Mouse (Mus musculus) neural tube, postnatal 0 days (tissue): ENCODE data around the gene Cyp39a1. TPM values are rescaled to one million over a fixed set of nuclear protein-coding genes. Genes with fewer than 3 reads are reported as not detected.

Experiments
- polyA plus RNA-seq: library from polyadenylated mRNA; unstranded; fragments of >200 nt; fragmentation: Nextera tagmentation; extraction: Ambion mirVana; gene quantifications from 2 replicates; pipeline ENCODE4 v1.2.1, GENCODE M21; 2015

The Cyp39a1 gene
- 8.9 and 9.4 TPM in 2 replicates for polyA plus RNA-seq

GRCm38 (mm10) chr17:43667290-43667843 lies at the start of gene Cyp39a1:
Gene Cyp39a1 (plus strand): TSS chr17:43667425.

GRCm38 (mm10) chr17:43629496-43630426 lies 37.5 kb upstream of the Cyp39a1 start, which contains the start of gene Tdrd6:
Gene Tdrd6 (minus strand): TSS chr17:43630299.

GRCm38 (mm10) chr17:43666576-43667289 lies 492 bp upstream of the Cyp39a1 start, which contains the start of gene Slc25a27:
Gene Slc25a27 (minus strand): TSS chr17:43667214.

Other genes starting within 250 kb of the Cyp39a1 start
- gene Mep1a, start 164.6 kb upstream of the Cyp39a1 start, polyA plus RNA-seq = 0.08 TPM in 2 replicates
- gene Ankrd66, start 123.8 kb upstream of the Cyp39a1 start, polyA plus RNA-seq = 0.68 and 0.93 TPM in 2 replicates
- gene Pla2g7, start 99.3 kb upstream of the Cyp39a1 start, polyA plus RNA-seq = 149 and 153 TPM in 2 replicates
- gene Tdrd6, start 37.1 kb upstream of the Cyp39a1 start, polyA plus RNA-seq = 0.67 and 1.0 TPM in 2 replicates
- gene Slc25a27, start 211 bp upstream of the Cyp39a1 start, polyA plus RNA-seq = 52.1 and 62.4 TPM in 2 replicates
- 89.6 and 102 TPM in 2 replicates for gene Rcan2, start 133.9 kb downstream of the Cyp39a1 start, polyA plus RNA-seq